Mouse (Mus musculus) hindbrain, embryonic 12.5 days (tissue): ENCODE results near the gene Slc7a11. TPM values are rescaled to one million over a fixed set of nuclear protein-coding genes. Genes with fewer than 3 reads are reported as not detected.

Experiments
- ATAC-seq: fragments of 200-750 bp; cut with Nextera tagmentation; 2 replicates; pipeline ENCODE4 v1.8.0; 2017; ENCODE audit warnings: moderate TSS enrichment; ENCODE audit not compliant: low FRiP score
- H3K27ac ChIP-seq: fragments of 300-500 bp; sonication (generic); 2 replicates; pipeline ENCODE4 v1.5.1; 2016; ENCODE audit warnings: mild to moderate bottlenecking
- H3K27me3 ChIP-seq: fragments of 300-500 bp; sonication (generic); 2 replicates; pipeline ENCODE4 v1.6.1; 2016; ENCODE audit warnings: mild to moderate bottlenecking
- H3K36me3 ChIP-seq: fragments of 300-500 bp; sonication (generic); 2 replicates; pipeline ENCODE4 v1.6.1; 2016; ENCODE audit warnings: mild to moderate bottlenecking
- H3K4me1 ChIP-seq: fragments of 300-500 bp; sonication (generic); 2 replicates; pipeline ENCODE4 v1.6.1; 2016
- H3K4me2 ChIP-seq: fragments of 300-500 bp; sonication (generic); replicated peaks from 2 replicates; pipeline ENCODE4 v1.6.1; 2016; ENCODE audit warnings: mild to moderate bottlenecking
- H3K4me3 ChIP-seq: fragments of 300-500 bp; sonication (generic); 2 replicates; pipeline ENCODE4 v1.5.1; 2016; ENCODE audit warnings: mild to moderate bottlenecking
- H3K9ac ChIP-seq: fragments of 300-500 bp; sonication (generic); 2 replicates; pipeline ENCODE4 v1.6.1; 2016; ENCODE audit warnings: mild to moderate bottlenecking, moderate library complexity
- H3K9me3 ChIP-seq: fragments of 300-500 bp; sonication (generic); replicated peaks from 2 replicates; pipeline ENCODE4 v1.6.1; 2016; ENCODE audit warnings: mild to moderate bottlenecking
- WGBS: fragments of 180-500 bp; shearing (Covaris S2); methylation state at CpG from one replicate; pipeline ENCODE4 v1.1.7; 2016; 5-methylcytosine and 5-hydroxymethylcytosine counted together
- polyA plus RNA-seq: library from polyadenylated mRNA; unstranded; fragments of >200 nt; fragmentation: Nextera tagmentation; extraction: Ambion mirVana; gene quantifications from 2 replicates; pipeline ENCODE4 v1.2.1, GENCODE M21; 2016

The Slc7a11 gene
- polyA plus RNA-seq, 1 experiment from 2014 or later = 1.3 TPM

- no peak for ATAC-seq
- no peak overlapping the region for H3K9ac ChIP-seq
- H3K4me1 ChIP-seq = no peaks in the 10 kb centered on the region
- H3K27ac ChIP-seq = no peak overlapping the region
- no peak overlapping the region for H3K4me2 ChIP-seq
- H3K9me3 ChIP-seq = no peaks in the 10 kb centered on the region
- H3K4me3 ChIP-seq = no peak overlapping the region
- H3K36me3 ChIP-seq = no peaks in the 10 kb centered on the region
- WGBS = 46% methylated on average over 1 of the region's 1 CpGs
- H3K27me3 ChIP-seq = no peaks in the 10 kb centered on the region
Observed at GRCm38 (mm10) chr3:49992891-49993290, 450.5 kb downstream of the Slc7a11 start.

DNA sequence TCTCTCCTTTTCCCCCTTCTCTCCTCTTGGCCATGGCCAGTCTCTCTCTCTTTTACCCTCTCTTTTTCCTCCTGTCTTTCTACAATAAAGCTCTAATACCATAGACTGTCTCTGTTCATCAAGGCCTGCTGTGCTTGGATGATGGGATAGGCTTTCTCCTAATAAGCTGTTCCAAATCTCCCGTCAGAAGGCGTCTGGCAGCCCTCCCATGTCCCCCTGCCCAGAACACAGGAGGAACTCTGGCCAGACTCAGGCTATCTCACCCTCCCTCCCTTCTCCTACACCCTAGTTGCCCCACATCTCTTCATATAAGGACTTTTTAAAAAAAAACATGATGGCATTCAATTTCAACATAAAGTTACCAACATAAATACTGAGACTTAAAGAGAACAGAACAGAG, 456.2 kb downstream of the Slc7a11 start:
- Histone ChIP-seq H3K9me3 (no peaks in the 10 kb centered on the region), H3K27ac (no peak overlapping the region), H3K4me3 (no peak overlapping the region), H3K36me3 (no peaks in the 10 kb centered on the region), H3K27me3 (no peaks in the 10 kb centered on the region), H3K4me2 (no peak overlapping the region), H3K9ac (no peak overlapping the region), H3K4me1 (no peaks in the 10 kb centered on the region)
- no peak for ATAC-seq
- 69% methylated on average over 2 of the region's 2 CpGs for WGBS

DNA sequence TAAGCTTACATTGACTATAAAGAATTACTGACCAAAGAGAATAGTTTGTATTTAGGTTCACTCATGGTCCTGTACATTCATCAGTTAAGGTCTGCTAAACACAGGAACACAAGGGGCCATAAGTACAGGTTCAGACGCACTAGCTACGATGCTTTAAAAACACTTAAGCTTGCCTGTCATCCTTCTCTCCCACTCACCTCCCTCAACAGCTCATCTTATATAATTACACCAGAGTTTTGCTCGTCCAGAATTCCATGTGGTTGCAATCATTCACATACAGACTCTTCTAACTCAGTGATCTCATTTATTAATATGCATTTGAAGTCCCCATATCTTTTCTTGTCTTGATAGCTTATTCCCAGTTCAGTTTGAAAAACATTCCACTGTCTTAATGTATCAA, 458.6 kb downstream of the Slc7a11 start:
- H3K4me3 ChIP-seq = no peak overlapping the region
- no peak overlapping the region for H3K4me2 ChIP-seq
- H3K9me3 ChIP-seq = no peaks in the 10 kb centered on the region
- no peaks in the 10 kb centered on the region for H3K36me3 ChIP-seq
- H3K27me3 ChIP-seq = no peaks in the 10 kb centered on the region
- 76% methylated on average over 3 of the region's 3 CpGs for WGBS
- no peak overlapping the region for H3K27ac ChIP-seq
- no peak for ATAC-seq
- no peaks in the 10 kb centered on the region for H3K4me1 ChIP-seq
- no peak overlapping the region for H3K9ac ChIP-seq

DNA sequence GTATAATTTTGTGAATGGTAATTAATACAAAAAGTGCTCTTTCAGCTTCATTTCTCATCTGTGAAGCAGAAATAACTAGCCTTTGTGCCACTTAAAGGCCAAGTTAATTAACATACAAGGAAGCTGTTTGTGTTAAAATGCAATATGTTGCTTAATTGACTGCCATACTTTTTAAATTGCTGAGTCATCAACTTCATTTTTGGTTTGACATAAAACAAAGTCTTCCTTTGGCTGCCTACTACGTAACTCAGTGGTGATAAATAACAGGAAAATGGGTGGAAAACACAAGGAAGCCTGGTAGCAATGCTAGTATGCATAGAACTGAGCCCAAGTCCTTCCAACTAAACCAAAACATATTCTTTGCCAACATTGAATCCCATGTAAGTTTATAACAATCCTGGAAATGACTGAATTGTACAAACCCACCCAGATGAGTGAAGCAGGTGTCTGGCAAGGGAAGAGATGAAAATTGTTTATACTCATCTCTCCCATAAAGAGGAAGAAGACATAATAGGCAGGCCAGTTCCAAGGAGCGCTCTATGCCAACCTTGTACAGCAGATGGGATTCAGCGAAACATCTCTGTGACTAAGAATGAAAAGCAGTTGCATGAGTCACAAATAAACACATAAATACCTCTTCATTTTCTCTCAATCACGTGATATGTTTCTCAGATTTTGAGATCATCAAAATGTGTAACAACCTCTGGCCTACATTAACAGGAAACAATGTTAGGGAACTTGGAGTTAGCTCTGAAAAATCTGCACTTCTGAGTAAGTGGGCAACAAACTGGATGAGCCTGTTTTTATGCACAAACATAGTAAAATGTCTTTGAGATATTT, 459.8 kb downstream of the Slc7a11 start:
- WGBS = 87% methylated on average over 4 of the region's 4 CpGs
- Histone ChIP-seq H3K36me3 (no peaks in the 10 kb centered on the region), H3K27me3 (no peaks in the 10 kb centered on the region), H3K4me1 (no peaks in the 10 kb centered on the region), H3K9me3 (no peaks in the 10 kb centered on the region), H3K4me2 (no peak overlapping the region), H3K9ac (no peak overlapping the region), H3K4me3 (no peak overlapping the region), H3K27ac (no peak overlapping the region)
- no peak for ATAC-seq

GRCm38 (mm10) chr3:49973994-49974393, 469.4 kb downstream of the Slc7a11 start:
- H3K4me3 ChIP-seq = no peak overlapping the region
- H3K27ac ChIP-seq = no peak overlapping the region
- H3K36me3 ChIP-seq = no peaks in the 10 kb centered on the region
- no peaks in the 10 kb centered on the region for H3K27me3 ChIP-seq
- H3K9me3 ChIP-seq = no peaks in the 10 kb centered on the region
- 89% methylated on average over 3 of the region's 3 CpGs for WGBS
- no peak overlapping the region for H3K4me2 ChIP-seq
- H3K9ac ChIP-seq = no peak overlapping the region
- H3K4me1 ChIP-seq = no peaks in the 10 kb centered on the region
- no peak for ATAC-seq

GRCm38 (mm10) chr3:49965569-49965968, 477.8 kb downstream of the Slc7a11 start:
- Histone ChIP-seq H3K4me3 (no peak overlapping the region), H3K4me1 (no peaks in the 10 kb centered on the region), H3K27ac (no peak overlapping the region), H3K9ac (no peak overlapping the region), H3K27me3 (no peaks in the 10 kb centered on the region), H3K9me3 (no peaks in the 10 kb centered on the region), H3K4me2 (no peak overlapping the region), H3K36me3 (no peaks in the 10 kb centered on the region)
- 88% methylated on average over 2 of the region's 2 CpGs for WGBS
- ATAC-seq = no peak

- Histone ChIP-seq H3K36me3 (no peaks in the 10 kb centered on the region), H3K4me2 (no peak overlapping the region), H3K27ac (no peak overlapping the region), H3K4me3 (no peak overlapping the region), H3K9ac (no peak overlapping the region), H3K4me1 (no peaks in the 10 kb centered on the region), H3K9me3 (no peaks in the 10 kb centered on the region), H3K27me3 (no peaks in the 10 kb centered on the region)
- ATAC-seq = no peak
- WGBS = 85% methylated on average over 2 of the region's 2 CpGs
Observed at GRCm38 (mm10) chr3:49960581-49960980, 482.8 kb downstream of the Slc7a11 start.

DNA sequence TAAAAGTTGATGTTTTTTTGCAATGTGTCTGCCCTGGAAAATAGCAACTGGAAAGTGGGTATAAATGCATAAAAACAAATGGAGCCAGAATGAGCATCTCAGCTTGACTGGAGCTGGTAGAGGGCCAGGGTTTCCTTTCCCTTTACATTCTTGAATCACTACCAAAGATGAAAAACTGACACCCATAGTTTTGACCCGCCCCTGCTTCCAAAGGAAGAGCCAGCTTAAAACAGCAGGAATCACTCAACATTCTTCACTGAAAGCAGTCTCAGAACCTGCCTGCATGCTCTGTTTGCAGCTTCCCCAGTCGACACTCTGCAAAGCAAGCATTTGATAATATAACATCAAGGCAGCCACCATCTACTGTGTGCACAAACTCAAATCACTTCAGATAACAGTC, 496.6 kb downstream of the Slc7a11 start:
- Histone ChIP-seq H3K36me3 (no peaks in the 10 kb centered on the region), H3K27me3 (no peaks in the 10 kb centered on the region), H3K27ac (no peak overlapping the region), H3K9ac (no peak overlapping the region), H3K4me3 (no peak overlapping the region), H3K4me2 (no peak overlapping the region), H3K4me1 (no peaks in the 10 kb centered on the region), H3K9me3 (no peaks in the 10 kb centered on the region)
- 47% methylated on average over 2 of the region's 2 CpGs for WGBS
- ATAC-seq = no peak

- H3K4me3 ChIP-seq = no peak overlapping the region
- WGBS = 84% methylated on average over 5 of the region's 5 CpGs
- no peak overlapping the region for H3K9ac ChIP-seq
- H3K4me1 ChIP-seq = no peaks in the 10 kb centered on the region
- H3K4me2 ChIP-seq = no peak overlapping the region
- H3K9me3 ChIP-seq = no peaks in the 10 kb centered on the region
- ATAC-seq = no peak
- H3K36me3 ChIP-seq = no peaks in the 10 kb centered on the region
- no peak overlapping the region for H3K27ac ChIP-seq
- H3K27me3 ChIP-seq = no peaks in the 10 kb centered on the region
Observed at GRCm38 (mm10) chr3:49944783-49945182, 498.6 kb downstream of the Slc7a11 start.

- Histone ChIP-seq H3K9me3 (no peaks in the 10 kb centered on the region), H3K36me3 (no peaks in the 10 kb centered on the region), H3K9ac (no peak overlapping the region), H3K27me3 (no peaks in the 10 kb centered on the region), H3K4me3 (no peak overlapping the region), H3K4me1 (0 out of 2 replicates have a peak, but pooled peaks cover 2% of the 10 kb centered on the region), H3K27ac (no peak overlapping the region), H3K4me2 (no peak overlapping the region)
- WGBS = 87% methylated on average over 2 of the region's 2 CpGs
- no peak for ATAC-seq
Observed at GRCm38 (mm10) chr3:49937611-49938010, 505.8 kb downstream of the Slc7a11 start.

DNA sequence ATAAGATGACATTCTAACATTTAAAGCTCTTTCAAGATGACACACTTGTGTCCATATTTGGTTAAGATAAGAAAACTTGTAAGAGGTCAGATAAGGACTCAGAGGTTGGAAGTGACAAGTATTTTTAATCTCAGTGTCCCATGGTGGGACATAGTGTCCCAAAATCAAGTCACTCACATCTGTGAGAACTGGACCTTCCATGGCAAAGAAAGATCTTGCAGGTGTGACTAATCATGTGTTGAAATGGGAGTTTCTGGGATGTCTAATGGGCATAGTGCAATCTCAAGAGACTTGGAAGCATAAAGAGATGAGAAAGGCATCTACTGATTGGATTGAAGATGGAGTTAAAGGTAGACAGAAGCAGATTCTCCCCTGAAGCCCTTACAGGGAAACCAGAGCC, 513.9 kb downstream of the Slc7a11 start:
- Histone ChIP-seq H3K4me3 (no peak overlapping the region), H3K9ac (no peak overlapping the region), H3K4me1 (0 out of 2 replicates have a peak, but pooled peaks cover 2% of the 10 kb centered on the region), H3K36me3 (no peaks in the 10 kb centered on the region), H3K4me2 (no peak overlapping the region), H3K27ac (no peak overlapping the region), H3K9me3 (no peaks in the 10 kb centered on the region), H3K27me3 (no peaks in the 10 kb centered on the region)
- no peak for ATAC-seq

- Histone ChIP-seq H3K4me3 (no peak overlapping the region), H3K9me3 (no peaks in the 10 kb centered on the region), H3K4me2 (no peak overlapping the region), H3K27me3 (no peaks in the 10 kb centered on the region), H3K36me3 (no peaks in the 10 kb centered on the region), H3K9ac (no peak overlapping the region), H3K4me1 (0 out of 2 replicates have a peak, but pooled peaks cover 2% of the 10 kb centered on the region), H3K27ac (no peak overlapping the region)
- 44% methylated on average over 4 of the region's 4 CpGs for WGBS
- ATAC-seq = no peak
Observed at GRCm38 (mm10) chr3:49928509-49929263, 514.7 kb downstream of the Slc7a11 start.
